Mouse (Mus musculus) urinary bladder, adult 18-20 months (tissue): ENCODE results near the gene Hcst.

Experiments used
- DNase-seq, 2 experiments: peaks; one replicate each; pipeline ENCODE4 v3.0.0; 2022; ENCODE audit warnings: low spot score in 2 of 2, mixed read lengths in 2 of 2

Hcst gene

DNA sequence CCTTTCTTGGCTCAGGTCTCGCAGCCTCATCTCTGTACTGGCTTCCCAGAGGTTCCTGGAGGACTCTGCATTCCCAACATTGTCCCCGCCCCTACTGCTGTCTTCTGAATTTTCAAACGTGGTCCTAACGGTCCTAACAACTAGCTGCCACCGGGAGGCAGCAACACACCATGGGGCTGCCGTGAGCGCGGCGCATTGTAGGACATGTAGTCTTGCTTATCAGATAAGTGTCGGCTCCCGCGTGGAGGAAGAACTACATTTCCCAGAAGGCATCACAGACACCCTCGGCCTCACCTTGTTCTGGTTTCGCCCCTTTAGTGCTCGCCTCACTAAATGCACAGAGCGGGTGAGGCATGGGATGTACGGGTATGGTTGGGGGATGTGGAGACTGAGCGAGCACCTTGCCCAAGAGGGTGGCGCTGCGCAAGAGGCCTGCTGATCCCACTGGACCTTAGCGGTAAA is 46.1 kb downstream of the Hcst start:
- DNase-seq, result peak; percentile 64 to 90
